Comparison of ENCODE assay signal across 8 mouse cellular contexts in genomic region chr2:114621781-114622549, GRCm38 (mm10). TPM values are rescaled to one million over a fixed set of nuclear protein-coding genes. Genes with fewer than 3 reads are reported as not detected.
A peak's percentile ranks its signal among the peaks of the same experiment; 100 is the strongest.
DNase-seq lines count a peak whose midpoint lies in the region; ATAC-seq and TF ChIP-seq lines count a peak whose summit lies in the region.

No protein-coding gene starts in this region.

- DNase-seq in kidney, adult 18-20 months = peak; percentile 27
- DNase-seq in kidney, adult 2 months = no peak
- peak; percentile 81 for DNase-seq in brain, adult 2 months (ENCODE audit: low read depth, low spot score)
- peak; percentile 82 for DNase-seq in forebrain, postnatal 0 days
- DNase-seq in lung, postnatal 36 days = peak; percentile 76
- peak; percentile 38 for DNase-seq in telencephalon, adult 2 months (ENCODE audit: low read depth, low spot score)
- DNase-seq in B cell, adult 2 months = no peak
- DNase-seq in thymus, postnatal 36 days = no peak

- 37% methylated on average over 5 of the region's 5 CpGs for WGBS in kidney, adult 2 months
- 12% methylated on average over 5 of the region's 5 CpGs for WGBS in forebrain, postnatal 0 days

- no peaks in the 10 kb centered on the region for H3K9me3 ChIP-seq in forebrain, postnatal 0 days (ENCODE audit: low read length)

- no peak overlapping the region for H3K4me3 ChIP-seq in kidney, adult 2 months (ENCODE audit: insufficient read depth, low read depth, low read length)
- H3K4me3 ChIP-seq in forebrain, postnatal 0 days (ENCODE audit: low read depth, low read length) = no peak overlapping the region

- peak overlapping the region; percentile 23; the same call in 1 of the 2 replicates for H3K9ac ChIP-seq in forebrain, postnatal 0 days

- no peak for TF ChIP-seq POLR2A in kidney, adult 2 months (IDR thresholded peaks at IDR 0.05; ENCODE audit: low read depth, low read length)

- H3K27me3 ChIP-seq in kidney, adult 2 months (replicated peaks; ENCODE audit: control insufficient read depth, insufficient read depth, low read length) = no peaks in the 10 kb centered on the region
- H3K27me3 ChIP-seq in forebrain, postnatal 0 days (ENCODE audit: insufficient read depth, low read length) = no peaks in the 10 kb centered on the region

- TF ChIP-seq CTCF in kidney, adult 2 months (conservative IDR thresholded peaks at IDR 0.05; ENCODE audit: insufficient read depth, insufficient read length, low read depth, low read length) = no peak
- TF ChIP-seq CTCF in forebrain, postnatal 0 days (IDR thresholded peaks at IDR 0.05; ENCODE audit: low read depth) = peak; percentile 63

- peak; percentile 82 for ATAC-seq in forebrain, postnatal 0 days

- H3K4me2 ChIP-seq in forebrain, postnatal 0 days (ENCODE audit: low read depth) = peak overlapping the region; percentile 11; the same call in 1 of the 2 replicates

- no peaks in the 10 kb centered on the region for H3K36me3 ChIP-seq in kidney, adult 2 months (ENCODE audit: control insufficient read depth, insufficient read depth, low read length)
- H3K36me3 ChIP-seq in forebrain, postnatal 0 days (ENCODE audit: insufficient read depth) = no peaks in the 10 kb centered on the region

- no peaks in the 10 kb centered on the region for H3K4me1 ChIP-seq in kidney, adult 2 months (ENCODE audit: control insufficient read depth, insufficient read depth, low read length)
- 0 out of 2 replicates have a peak, but pooled peaks cover 4% of the 10 kb centered on the region for H3K4me1 ChIP-seq in forebrain, postnatal 0 days (ENCODE audit: insufficient read depth)

- no peak overlapping the region for H3K27ac ChIP-seq in kidney, adult 2 months (ENCODE audit: insufficient read depth, low read depth, low read length)
- H3K27ac ChIP-seq in forebrain, postnatal 0 days (ENCODE audit: low read depth, low read length) = peak overlapping the region; percentile 72; the same call in 1 of the 2 replicates

RNA-seq across cellular contexts. Expression of gene Dph6, which starts 32.8 kb away (rescaled TPM):
- 10.8 and 13.4 TPM in 2 replicates for polyA plus RNA-seq in kidney, adult 2 months (2012; rRNA removed)
- 11.1 and 14.2 TPM in 2 replicates for total RNA-seq in forebrain, postnatal 0 days (2014; rRNA removed)
- polyA plus RNA-seq in forebrain, postnatal 0 days (2015; fragmentation: Nextera tagmentation; extraction: Ambion mirVana) = 9.5 and 13.9 TPM in 2 replicates

Comparison
In these comparisons a context has a peak if more than half of its experiments do, and no peak if none do; other contexts are left out.
1. DNase-seq: peak in kidney, adult 18-20 months (single experiment), brain, adult 2 months (single experiment), forebrain, postnatal 0 days (single experiment), lung, postnatal 36 days (single experiment) and telencephalon, adult 2 months (single experiment); none in kidney, adult 2 months (single experiment), B cell, adult 2 months (0 of 2) and thymus, postnatal 36 days (0 of 2).